Mouse (Mus musculus) neural tube, embryonic 12.5 days (tissue): ENCODE measurements at regions not wholly inside any gene's neighbourhood (a gene's known extent, or its start where the extent isn't known, plus 50 kb on each side); places are given as distances from the start of the nearest gene placed in this dataset.

Experiments used
- ATAC-seq: fragments of 200-750 bp; cut with Nextera tagmentation; 2 replicates; pipeline ENCODE4 v1.8.0; 2017; ENCODE audit warnings: low read depth, mild to moderate bottlenecking, moderate TSS enrichment, moderate library complexity; ENCODE audit not compliant: low FRiP score
- H3K27ac ChIP-seq: fragments of 300-500 bp; sonication (generic); 2 replicates; pipeline ENCODE4 v1.5.1; 2016
- H3K27me3 ChIP-seq: fragments of 300-500 bp; sonication (generic); replicated peaks from 2 replicates; pipeline ENCODE4 v1.6.1; 2016; ENCODE audit warnings: mild to moderate bottlenecking
- H3K36me3 ChIP-seq: fragments of 300-500 bp; sonication (generic); 2 replicates; pipeline ENCODE4 v1.6.1; 2016; ENCODE audit warnings: mild to moderate bottlenecking
- H3K4me1 ChIP-seq: fragments of 300-500 bp; sonication (generic); 2 replicates; pipeline ENCODE4 v1.6.1; 2016
- H3K4me2 ChIP-seq: fragments of 300-500 bp; sonication (generic); replicated peaks from 2 replicates; pipeline ENCODE4 v1.6.1; 2016; ENCODE audit warnings: mild to moderate bottlenecking
- H3K4me3 ChIP-seq: fragments of 300-500 bp; sonication (generic); 2 replicates; pipeline ENCODE4 v1.5.1; 2016
- H3K9ac ChIP-seq: fragments of 300-500 bp; sonication (generic); 2 replicates; pipeline ENCODE4 v1.6.1; 2016; ENCODE audit warnings: mild to moderate bottlenecking
- H3K9me3 ChIP-seq: fragments of 300-500 bp; sonication (generic); 2 replicates; pipeline ENCODE4 v1.6.1; 2016; ENCODE audit warnings: mild to moderate bottlenecking
- WGBS: fragments of 180-500 bp; shearing (Covaris S2); methylation state at CpG from one replicate; pipeline ENCODE4 v1.1.7; 2016; 5-methylcytosine and 5-hydroxymethylcytosine counted together

- Histone ChIP-seq H3K9me3 (no peaks in the 10 kb centered on the region), H3K9ac (no peak overlapping the region), H3K4me3 (no peak overlapping the region), H3K4me1 (no peaks in the 10 kb centered on the region), H3K36me3 (no peaks in the 10 kb centered on the region), H3K27me3 (no peaks in the 10 kb centered on the region), H3K4me2 (no peak overlapping the region), H3K27ac (no peak overlapping the region)
- 92% methylated on average over 2 of the region's 2 CpGs for WGBS
- ATAC-seq = no peak
These were observed 77.3 kb upstream of the 1700003H04Rik start for GRCm38 (mm10) chr3:124658153-124658552.

- ATAC-seq = no peak
- Histone ChIP-seq H3K4me3 (no peak overlapping the region), H3K27me3 (no peaks in the 10 kb centered on the region), H3K4me1 (no peaks in the 10 kb centered on the region), H3K4me2 (no peak overlapping the region), H3K9ac (no peak overlapping the region), H3K9me3 (no peaks in the 10 kb centered on the region), H3K36me3 (no peaks in the 10 kb centered on the region), H3K27ac (no peak overlapping the region)
- 95% methylated on average over 2 of the region's 2 CpGs for WGBS
These were observed 52.5 kb upstream of the 1700003H04Rik start for GRCm38 (mm10) chr3:124633372-124633771.
